Mouse (Mus musculus): ENCODE measurements around the gene Olfr370. TPM values are rescaled to one million over a fixed set of nuclear protein-coding genes. Genes with fewer than 3 reads are reported as not detected.

The Olfr370 gene
- polyA plus RNA-seq, 1 experiment from 2014 or later: not detected

DNA sequence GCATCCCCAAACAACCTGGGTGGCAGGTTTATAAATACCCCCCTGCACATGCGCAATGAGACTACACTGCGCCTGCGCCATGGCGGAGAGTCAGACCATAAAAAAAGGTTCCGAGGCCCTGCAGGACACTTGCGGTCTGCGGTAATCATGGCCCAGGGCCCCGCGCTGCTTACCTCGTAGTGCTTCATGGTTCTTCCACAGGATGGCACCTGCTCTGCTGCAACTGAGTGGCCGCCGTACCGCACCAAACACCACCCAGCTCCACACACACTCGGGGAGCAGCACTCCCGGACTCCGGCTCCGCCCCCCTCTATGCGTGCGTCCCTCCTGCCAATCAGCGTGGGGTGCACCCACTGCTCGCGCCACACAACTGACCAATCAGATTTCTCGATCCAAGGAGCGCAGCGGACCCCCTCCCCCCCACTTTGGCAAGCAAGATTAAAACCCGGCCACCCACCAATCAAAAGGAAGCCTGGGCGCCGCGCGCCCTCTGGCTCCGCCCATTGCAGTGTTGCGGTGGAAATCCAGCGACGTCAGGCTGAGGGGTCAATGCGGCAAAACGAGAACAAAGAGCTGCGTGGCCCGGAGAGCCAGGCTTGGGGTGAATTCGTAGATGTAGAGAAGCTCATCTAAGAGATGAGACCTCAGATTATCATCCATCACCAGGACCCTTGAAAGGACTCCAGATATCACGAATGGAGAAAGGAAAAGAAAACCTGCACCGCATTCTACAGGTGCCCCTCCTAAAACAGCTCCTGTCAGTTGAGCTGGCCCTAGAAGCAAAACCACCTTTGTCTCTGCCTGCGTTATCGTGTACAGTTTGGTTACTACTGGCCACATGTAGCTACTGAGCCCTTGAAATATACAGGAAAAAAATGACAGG lies 58.8 kb downstream of the Olfr370 start:
- no peaks in the 10 kb centered on the region for H3K27me3 ChIP-seq (ENCODE audit: low read depth, poor library complexity, severe bottlenecking)
- H3K9me3 ChIP-seq (replicated peaks): no peaks in the 10 kb centered on the region
- DNase-seq (ENCODE audit: low spot score): peak; percentile 99
- peak overlapping the region; percentile 82 for H3K4me3 ChIP-seq
- peaks cover 34% of the 10 kb centered on the region for H3K4me1 ChIP-seq
- under 1% methylated on average over 43 of the region's 43 CpGs for WGBS
- H3K27ac ChIP-seq (replicated peaks): peak overlapping the region; percentile 96
- peaks cover 26% of the 10 kb centered on the region for H3K36me3 ChIP-seq

Other genes with a start within 250 kb of the Olfr370 start
- gene Ucp1, start 245.4 kb upstream of the Olfr370 start, polyA plus RNA-seq (2016; fragmentation: Nextera tagmentation; extraction: Ambion mirVana): 0.16 TPM in 1 of 2 replicates, not detected in the other
- gene Elmod2, start 203.3 kb upstream of the Olfr370 start, polyA plus RNA-seq (2016; fragmentation: Nextera tagmentation; extraction: Ambion mirVana): 20.2 and 22.6 TPM in 2 replicates
- not detected in 2 replicates for gene Mgat4d, start 187.3 kb upstream of the Olfr370 start, polyA plus RNA-seq (2016; fragmentation: Nextera tagmentation; extraction: Ambion mirVana)
- gene Clgn, start 145.9 kb upstream of the Olfr370 start, polyA plus RNA-seq (2016; fragmentation: Nextera tagmentation; extraction: Ambion mirVana): 3.0 and 4.7 TPM in 2 replicates
- 129 and 131 TPM in 2 replicates for gene Scoc, start 77.4 kb upstream of the Olfr370 start, polyA plus RNA-seq (2016; fragmentation: Nextera tagmentation; extraction: Ambion mirVana)
- 354 and 369 TPM in 2 replicates for gene Ndufb7, start 30.9 kb downstream of the Olfr370 start, polyA plus RNA-seq (2016; fragmentation: Nextera tagmentation; extraction: Ambion mirVana)
- 740 and 757 TPM in 2 replicates for gene Tecr, start 72.2 kb downstream of the Olfr370 start, polyA plus RNA-seq (2016; fragmentation: Nextera tagmentation; extraction: Ambion mirVana)
- gene Dnajb1, start 72.4 kb downstream of the Olfr370 start, polyA plus RNA-seq (2016; fragmentation: Nextera tagmentation; extraction: Ambion mirVana): 73.3 and 85.7 TPM in 2 replicates
- gene Gipc1, start 116.9 kb downstream of the Olfr370 start, polyA plus RNA-seq (2016; fragmentation: Nextera tagmentation; extraction: Ambion mirVana): 233 and 242 TPM in 2 replicates
- 0.29 and 0.38 TPM in 2 replicates for gene Ptger1, start 130.9 kb downstream of the Olfr370 start, polyA plus RNA-seq (2016; fragmentation: Nextera tagmentation; extraction: Ambion mirVana)
- gene Pkn1, start 163.4 kb downstream of the Olfr370 start, polyA plus RNA-seq (2016; fragmentation: Nextera tagmentation; extraction: Ambion mirVana): 22.8 and 27.0 TPM in 2 replicates
- 314 and 357 TPM in 2 replicates for gene Ddx39, start 179.4 kb downstream of the Olfr370 start, polyA plus RNA-seq (2016; fragmentation: Nextera tagmentation; extraction: Ambion mirVana)
- 8.0 and 13.4 TPM in 2 replicates for gene Adgre5, start 205.5 kb downstream of the Olfr370 start, polyA plus RNA-seq (2016; fragmentation: Nextera tagmentation; extraction: Ambion mirVana)

All from midbrain, embryonic 10.5 days (tissue).